Mouse (Mus musculus): ENCODE measurements around the gene Mecom.

The Mecom gene

GRCm38 (mm10) chr3:30486422-30486821 lies 61.4 kb downstream of the Mecom start:
- DNase-seq (ENCODE audit: extremely low read depth, low read depth, low spot score) = no peak

- no peak for DNase-seq (ENCODE audit: extremely low read depth, low read depth, low spot score)
These were observed 64.7 kb downstream of the Mecom start for GRCm38 (mm10) chr3:30483006-30483684.

- DNase-seq (ENCODE audit: extremely low read depth, low read depth, low spot score) = no peak
These were observed 66.1 kb downstream of the Mecom start for GRCm38 (mm10) chr3:30481682-30482081.

- no peak for DNase-seq (ENCODE audit: extremely low read depth, low read depth, low spot score)
These were observed 67.3 kb downstream of the Mecom start for GRCm38 (mm10) chr3:30480551-30480950.

GRCm38 (mm10) chr3:30478252-30478651 lies 69.6 kb downstream of the Mecom start:
- DNase-seq (ENCODE audit: extremely low read depth, low read depth, low spot score) = no peak

- DNase-seq (ENCODE audit: extremely low read depth, low read depth, low spot score) = no peak
These were observed 70.8 kb downstream of the Mecom start for GRCm38 (mm10) chr3:30477008-30477407.

- DNase-seq (ENCODE audit: extremely low read depth, low read depth, low spot score) = no peak
These were observed 72.2 kb downstream of the Mecom start for GRCm38 (mm10) chr3:30475591-30475990.

GRCm38 (mm10) chr3:30468068-30468835 lies 79.6 kb downstream of the Mecom start:
- DNase-seq (ENCODE audit: extremely low read depth, low read depth, low spot score) = no peak

- DNase-seq (ENCODE audit: extremely low read depth, low read depth, low spot score) = no peak
These were observed 81.7 kb downstream of the Mecom start for GRCm38 (mm10) chr3:30466031-30466650.

GRCm38 (mm10) chr3:30464497-30464896 lies 83.3 kb downstream of the Mecom start:
- DNase-seq (ENCODE audit: extremely low read depth, low read depth, low spot score) = no peak

GRCm38 (mm10) chr3:30461831-30462230 lies 86.0 kb downstream of the Mecom start:
- DNase-seq (ENCODE audit: extremely low read depth, low read depth, low spot score) = no peak

- no peak for DNase-seq (ENCODE audit: extremely low read depth, low read depth, low spot score)
These were observed 86.8 kb downstream of the Mecom start for GRCm38 (mm10) chr3:30460890-30461578.

GRCm38 (mm10) chr3:30459626-30460025 lies 88.2 kb downstream of the Mecom start:
- no peak for DNase-seq (ENCODE audit: extremely low read depth, low read depth, low spot score)

GRCm38 (mm10) chr3:30457975-30458678 lies 89.7 kb downstream of the Mecom start:
- DNase-seq (ENCODE audit: extremely low read depth, low read depth, low spot score) = no peak

- DNase-seq (ENCODE audit: extremely low read depth, low read depth, low spot score) = no peak
These were observed 91.9 kb downstream of the Mecom start for GRCm38 (mm10) chr3:30455902-30456301.

- DNase-seq (ENCODE audit: extremely low read depth, low read depth, low spot score) = no peak
These were observed 94.0 kb downstream of the Mecom start for GRCm38 (mm10) chr3:30453546-30454455.

GRCm38 (mm10) chr3:30453046-30453445 lies 94.8 kb downstream of the Mecom start:
- no peak for DNase-seq (ENCODE audit: extremely low read depth, low read depth, low spot score)

GRCm38 (mm10) chr3:30452511-30452910 lies 95.3 kb downstream of the Mecom start:
- no peak for DNase-seq (ENCODE audit: extremely low read depth, low read depth, low spot score)

- no peak for DNase-seq (ENCODE audit: extremely low read depth, low read depth, low spot score)
These were observed 97.4 kb downstream of the Mecom start for GRCm38 (mm10) chr3:30450206-30450965.
